Mouse (Mus musculus) ES-Bruce4 (cell line): Measurements from ENCODE around the gene Cpd.

Experiments used
- CTCF ChIP-seq: IDR thresholded peaks from one replicate; pipeline ENCODE4 v1.8.1; 2011; ENCODE audit warnings: low read depth, low read length
- POLR2A ChIP-seq: IDR thresholded peaks from one replicate; pipeline ENCODE4 v1.8.1; 2011; ENCODE audit warnings: low read length; ENCODE audit not compliant: insufficient read depth

DNA sequence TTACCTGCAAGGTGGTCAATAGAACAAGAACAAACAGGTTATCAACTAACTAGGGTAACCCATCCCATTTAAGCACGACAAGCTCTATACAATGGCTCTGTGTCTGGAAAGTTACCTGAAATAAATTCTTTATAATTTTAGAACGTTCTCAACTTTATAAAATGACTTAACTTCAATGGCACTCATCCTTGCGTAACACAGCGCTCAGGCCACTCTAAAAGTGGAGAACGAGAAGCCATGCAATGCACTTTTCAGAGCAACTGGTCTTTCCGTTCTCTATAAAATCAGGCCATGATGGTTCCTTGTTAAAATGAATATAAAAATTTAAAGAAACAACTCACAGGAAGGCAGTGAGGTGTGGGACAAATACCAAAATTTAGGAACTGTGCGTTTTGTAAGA is 104.3 kb downstream of the Cpd start:
- no peak for TF ChIP-seq CTCF
- TF ChIP-seq POLR2A: no peak
